In genomic region chr17:83805078-83805477, GRCm38 (mm10) we compare ENCODE assay signal across 19 mouse cellular contexts. TPM values are rescaled to one million over a fixed set of nuclear protein-coding genes. Genes with fewer than 3 reads are reported as not detected.
"Had no signal": no experiment of that assay in that cellular context is flagged by ENCODE, and none has a peak within 500 bp of the region (broad histone marks: within the 10 kb centered on the region; RNA-seq: fewer than 3 reads in every experiment).

No protein-coding gene starts in this region.

- H3K4me2 ChIP-seq: liver, embryonic 11.5 days; liver, embryonic 13.5 days; liver, embryonic 15.5 days; lung, embryonic 14.5 days; midbrain, embryonic 11.5 days; midbrain, embryonic 15.5 days; stomach, embryonic 15.5 days had no signal

- H3K27me3 ChIP-seq: liver, embryonic 13.5 days; liver, embryonic 15.5 days; megakaryocyte, embryonic 14.5 days; midbrain, embryonic 13.5 days; midbrain, embryonic 15.5 days; stomach, embryonic 15.5 days had no signal

- H3K27ac ChIP-seq: liver, embryonic 13.5 days; liver, embryonic 15.5 days; macrophage; stomach, embryonic 15.5 days; stomach, postnatal 0 days had no signal

- H3K9me3 ChIP-seq: liver, embryonic 13.5 days; liver, embryonic 15.5 days; megakaryocyte, embryonic 14.5 days; midbrain, embryonic 13.5 days; midbrain, embryonic 15.5 days; stomach, embryonic 15.5 days had no signal

- H3K4me1 ChIP-seq: stomach, embryonic 15.5 days had no signal

- H3K9ac ChIP-seq: liver, embryonic 13.5 days; liver, embryonic 15.5 days; liver, postnatal 0 days; lung, embryonic 14.5 days; midbrain, embryonic 13.5 days; midbrain, embryonic 15.5 days; stomach, embryonic 15.5 days had no signal

- ATAC-seq: liver, postnatal 0 days; midbrain, embryonic 15.5 days had no signal

- H3K4me3 ChIP-seq: liver, embryonic 13.5 days; liver, embryonic 15.5 days; megakaryocyte, embryonic 14.5 days; midbrain, embryonic 13.5 days; midbrain, embryonic 15.5 days; stomach, embryonic 15.5 days had no signal

- H3K36me3 ChIP-seq: midbrain, embryonic 15.5 days had no signal

- DNase-seq: liver, embryonic 13.5 days; liver, postnatal 0 days; lung, embryonic 14.5 days; lung, postnatal 14 days; lung, postnatal 36 days; right cerebral cortex, postnatal 14 days; thymus, adult 2 months; thymus, postnatal 25 days; thymus, postnatal 4 days had no signal

RNA-seq across cellular contexts. Expression of gene Haao, which starts 42.7 kb away (rescaled TPM):
- polyA plus RNA-seq: midbrain, embryonic 11.5 days; midbrain, embryonic 15.5 days; neural tube, embryonic 11.5 days had no signal
